Mouse (Mus musculus): Measurements from ENCODE around the gene Dsel.

Gene Dsel

GRCm38 (mm10) chr1:111864779-111865165 is at the start of gene Dsel:
Gene Dsel (minus strand): TSS chr1:111864918.
- DNase-seq (ENCODE audit: low spot score) = peak; percentile 79

- no peak for DNase-seq (ENCODE audit: low spot score)
Observed at GRCm38 (mm10) chr1:111911424-111911823, 46.7 kb upstream of the Dsel start.

GRCm38 (mm10) chr1:111883336-111883735 is 18.6 kb upstream of the Dsel start:
- DNase-seq (ENCODE audit: low spot score) = no peak

- DNase-seq (ENCODE audit: low spot score) = no peak
Observed at GRCm38 (mm10) chr1:111875784-111876183, 11.1 kb upstream of the Dsel start.

- DNase-seq (ENCODE audit: low spot score) = no peak
Observed at GRCm38 (mm10) chr1:111873196-111873595, 8.5 kb upstream of the Dsel start.

GRCm38 (mm10) chr1:111865467-111865866 is 749 bp upstream of the Dsel start:
- no peak for DNase-seq (ENCODE audit: low spot score)

GRCm38 (mm10) chr1:111864063-111864778 is 497 bp downstream of the Dsel start:
- peak; percentile 61 for DNase-seq (ENCODE audit: low spot score)

- no peak for DNase-seq (ENCODE audit: low spot score)
Observed at GRCm38 (mm10) chr1:111857852-111858251, 6.9 kb downstream of the Dsel start.

- no peak for DNase-seq (ENCODE audit: low spot score)
Observed at GRCm38 (mm10) chr1:111852439-111852838, 12.3 kb downstream of the Dsel start.

GRCm38 (mm10) chr1:111833583-111834225 is 31.0 kb downstream of the Dsel start:
- no peak for DNase-seq (ENCODE audit: low spot score)

Data from c-Kit-positive CD71-positive TER-119-positive erythroid progenitor cells, embryonic 14.5 days (primary cell).